Mouse (Mus musculus) midbrain, embryonic 14.5 days (tissue): ENCODE measurements at regions not wholly inside any gene's neighbourhood (a gene's known extent, or its start where the extent isn't known, plus 50 kb on each side); places are given as distances from the start of the nearest gene placed in this dataset.

Experiments used
- ATAC-seq: fragments of 200-750 bp; cut with Nextera tagmentation; 2 replicates; pipeline ENCODE4 v1.8.0; 2017; ENCODE audit warnings: moderate number of reproducible peaks, moderate library complexity; ENCODE audit not compliant: low FRiP score, low TSS enrichment
- DNase-seq: peaks from one replicate; pipeline ENCODE4 v3.0.0-alpha.2; 2015
- H3K27ac ChIP-seq: fragments of 300-500 bp; sonication (generic); replicated peaks from 2 replicates; pipeline ENCODE4 v1.5.1; 2014; ENCODE audit warnings: mild to moderate bottlenecking, low read depth, low read length, moderate library complexity
- H3K27me3 ChIP-seq: fragments of 300-500 bp; sonication (generic); 2 replicates; pipeline ENCODE4 v1.6.1; 2014; ENCODE audit warnings: low read length, control low read depth, mixed read lengths; ENCODE audit not compliant: control insufficient read depth, insufficient read depth
- H3K36me3 ChIP-seq: fragments of 300-500 bp; sonication (generic); 2 replicates; pipeline ENCODE4 v1.6.1; 2014; ENCODE audit warnings: low read length, control low read depth; ENCODE audit not compliant: control insufficient read depth, insufficient read depth
- H3K4me1 ChIP-seq: fragments of 300-500 bp; sonication (generic); 2 replicates; pipeline ENCODE4 v1.6.1; 2014; ENCODE audit warnings: mild to moderate bottlenecking, antibody characterized with exemption, low read length, control low read depth; ENCODE audit not compliant: control insufficient read depth, insufficient read depth
- H3K4me2 ChIP-seq: fragments of 300-500 bp; sonication (generic); 2 replicates; pipeline ENCODE4 v1.6.1; 2014; ENCODE audit warnings: mild to moderate bottlenecking, low read length, moderate library complexity
- H3K4me3 ChIP-seq: fragments of 300-500 bp; sonication (generic); replicated peaks from 2 replicates; pipeline ENCODE4 v1.5.1; 2014; ENCODE audit warnings: low read depth, low read length
- H3K9ac ChIP-seq: fragments of 300-500 bp; sonication (generic); replicated peaks from 2 replicates; pipeline ENCODE4 v1.6.1; 2014; ENCODE audit warnings: mild to moderate bottlenecking, low read length, moderate library complexity
- H3K9me3 ChIP-seq: fragments of 300-500 bp; sonication (generic); 2 replicates; pipeline ENCODE4 v1.6.1; 2016; ENCODE audit warnings: low read length, control low read depth, mixed read lengths; ENCODE audit not compliant: control insufficient read depth
- WGBS: fragments of 180-500 bp; shearing (Covaris S2); extraction: QIAGEN DNeasy Blood & Tissue Kit; methylation state at CpG from one replicate; pipeline ENCODE4 v1.1.7; 2014; 5-methylcytosine and 5-hydroxymethylcytosine counted together

DNA sequence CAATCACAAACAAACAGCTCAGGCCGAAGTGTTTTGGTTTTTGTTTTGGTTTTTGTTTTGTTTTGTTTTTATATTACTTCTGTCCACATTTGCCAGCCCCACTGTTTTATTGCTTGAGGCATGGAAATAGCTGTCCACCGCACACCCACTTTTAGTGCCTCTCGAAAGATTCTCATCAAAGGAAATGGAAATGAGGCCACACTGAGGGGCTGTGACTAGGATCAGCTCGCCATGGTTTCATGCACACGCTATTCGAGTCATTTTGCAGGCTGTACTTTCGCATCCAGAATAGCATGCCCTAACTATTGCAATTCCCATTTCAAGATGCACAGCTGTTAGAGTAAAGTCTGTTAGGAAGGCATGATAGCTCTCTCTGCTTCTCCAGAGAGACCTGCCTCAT, 1543.4 kb upstream of the Tenm3 start:
- H3K4me3 ChIP-seq: no peak overlapping the region
- H3K27me3 ChIP-seq: no peaks in the 10 kb centered on the region
- H3K4me1 ChIP-seq: no peaks in the 10 kb centered on the region
- DNase-seq (peak; percentile 44), ATAC-seq (no peak)
- H3K9me3 ChIP-seq: no peaks in the 10 kb centered on the region
- no peaks in the 10 kb centered on the region for H3K36me3 ChIP-seq
- no peak overlapping the region for H3K27ac ChIP-seq
- H3K9ac ChIP-seq: no peak overlapping the region
- WGBS: 24% methylated on average over 7 of the region's 7 CpGs
- H3K4me2 ChIP-seq: no peak overlapping the region

- DNase-seq (no peak), ATAC-seq (no peak)
- H3K9me3 ChIP-seq: no peaks in the 10 kb centered on the region
- 91% methylated on average over 2 of the region's 2 CpGs for WGBS
- 0 out of 2 replicates have a peak, but pooled peaks cover 3% of the 10 kb centered on the region for H3K4me1 ChIP-seq
- no peak overlapping the region for H3K9ac ChIP-seq
- no peaks in the 10 kb centered on the region for H3K36me3 ChIP-seq
- H3K27me3 ChIP-seq: no peaks in the 10 kb centered on the region
- no peak overlapping the region for H3K27ac ChIP-seq
- no peak overlapping the region for H3K4me2 ChIP-seq
- H3K4me3 ChIP-seq: no peak overlapping the region
Measured at GRCm38 (mm10) chr8:50383697-50384096, 1539.9 kb upstream of the Tenm3 start.

GRCm38 (mm10) chr8:50379745-50380144, 1536.0 kb upstream of the Tenm3 start:
- H3K9me3 ChIP-seq: no peaks in the 10 kb centered on the region
- H3K4me1 ChIP-seq: 0 out of 2 replicates have a peak, but pooled peaks cover 3% of the 10 kb centered on the region
- WGBS: 54% methylated on average over 4 of the region's 4 CpGs
- no peaks in the 10 kb centered on the region for H3K36me3 ChIP-seq
- no peaks in the 10 kb centered on the region for H3K27me3 ChIP-seq
- peak; percentile 66 for DNase-seq
- H3K4me3 ChIP-seq: no peak overlapping the region
- ATAC-seq: no peak; the same call in 1 of the 2 replicates
- H3K27ac ChIP-seq: no peak overlapping the region
- H3K4me2 ChIP-seq: no peak overlapping the region
- H3K9ac ChIP-seq: no peak overlapping the region

DNA sequence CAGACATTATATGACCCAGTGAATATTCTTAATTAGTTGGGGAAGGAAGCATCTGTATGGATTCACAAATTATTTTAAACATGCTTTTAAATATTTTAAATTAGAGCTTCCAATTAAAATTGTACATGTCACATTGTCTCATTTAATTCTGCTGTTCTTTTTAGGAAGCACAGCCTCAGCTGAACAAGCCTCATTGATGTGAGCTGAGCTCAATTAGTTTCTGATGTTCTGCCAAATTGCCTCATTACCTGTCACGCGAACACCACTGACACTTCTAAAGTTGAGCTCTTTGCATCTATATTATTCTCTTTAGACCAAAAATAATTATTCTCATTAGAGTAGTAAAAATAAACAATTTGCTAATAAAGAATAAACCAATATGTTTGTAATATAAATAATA, 1530.0 kb upstream of the Tenm3 start:
- H3K4me2 ChIP-seq: no peak overlapping the region
- H3K9ac ChIP-seq: no peak overlapping the region
- no peaks in the 10 kb centered on the region for H3K9me3 ChIP-seq
- 62% methylated on average over 2 of the region's 2 CpGs for WGBS
- H3K27ac ChIP-seq: no peak overlapping the region
- H3K4me1 ChIP-seq: no peaks in the 10 kb centered on the region
- no peak overlapping the region for H3K4me3 ChIP-seq
- H3K36me3 ChIP-seq: no peaks in the 10 kb centered on the region
- DNase-seq (peak; percentile 48), ATAC-seq (no peak)
- H3K27me3 ChIP-seq: no peaks in the 10 kb centered on the region

GRCm38 (mm10) chr8:50326485-50326884, 1482.7 kb upstream of the Tenm3 start:
- WGBS: 56% methylated on average over 3 of the region's 3 CpGs
- Histone ChIP-seq H3K27me3 (no peaks in the 10 kb centered on the region), H3K36me3 (no peaks in the 10 kb centered on the region), H3K9ac (no peak overlapping the region), H3K4me3 (no peak overlapping the region), H3K9me3 (no peaks in the 10 kb centered on the region), H3K27ac (no peak overlapping the region), H3K4me1 (no peaks in the 10 kb centered on the region), H3K4me2 (no peak overlapping the region)
- ATAC-seq (no peak), DNase-seq (peak; percentile 39)

DNA sequence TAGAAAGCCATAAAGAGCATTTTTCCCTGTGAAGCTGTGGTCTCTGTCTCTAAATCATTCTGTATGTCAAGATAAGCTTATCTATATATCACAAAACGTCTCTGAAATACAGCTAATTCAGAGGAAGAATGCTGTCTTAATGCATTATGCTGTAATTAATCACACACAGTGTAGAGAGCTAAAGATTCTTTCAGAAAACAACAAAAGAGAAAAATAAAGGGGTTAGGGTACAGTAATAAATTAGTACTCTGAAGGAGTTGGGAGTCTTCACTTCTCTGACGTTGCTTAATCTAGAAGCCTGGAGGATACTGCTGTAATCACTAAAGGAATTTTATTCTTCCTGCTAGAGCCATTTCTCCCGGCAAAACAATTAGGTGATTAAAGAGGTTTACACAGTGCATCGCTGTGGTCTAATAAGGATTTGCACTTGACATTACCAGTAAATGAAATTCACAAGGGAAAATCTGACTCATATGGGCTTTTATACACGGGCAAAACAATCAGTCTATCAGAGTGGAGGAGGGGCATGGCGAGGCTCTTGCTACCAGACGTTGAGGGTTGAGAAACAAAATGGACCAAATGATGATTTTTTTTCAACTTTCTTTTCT, 1477.7 kb upstream of the Tenm3 start:
- Histone ChIP-seq H3K36me3 (no peaks in the 10 kb centered on the region), H3K27ac (no peak overlapping the region), H3K4me3 (no peak overlapping the region), H3K4me2 (no peak overlapping the region), H3K9ac (no peak overlapping the region), H3K9me3 (no peaks in the 10 kb centered on the region), H3K27me3 (no peaks in the 10 kb centered on the region), H3K4me1 (no peaks in the 10 kb centered on the region)
- WGBS: 12% methylated on average over 7 of the region's 7 CpGs
- ATAC-seq: no peak
- DNase-seq: peak; percentile 51

GRCm38 (mm10) chr8:50316641-50317040, 1472.9 kb upstream of the Tenm3 start:
- no peaks in the 10 kb centered on the region for H3K9me3 ChIP-seq
- ATAC-seq: no peak
- no peak overlapping the region for H3K27ac ChIP-seq
- H3K27me3 ChIP-seq: no peaks in the 10 kb centered on the region
- H3K9ac ChIP-seq: no peak overlapping the region
- H3K4me2 ChIP-seq: no peak overlapping the region
- no peak overlapping the region for H3K4me3 ChIP-seq
- 52% methylated on average over 1 of the region's 1 CpGs for WGBS
- H3K4me1 ChIP-seq: no peaks in the 10 kb centered on the region
- H3K36me3 ChIP-seq: no peaks in the 10 kb centered on the region
- peak; percentile 54 for DNase-seq

GRCm38 (mm10) chr8:50310308-50310707, 1466.6 kb upstream of the Tenm3 start:
- H3K27ac ChIP-seq: no peak overlapping the region
- WGBS: 27% methylated on average over 3 of the region's 3 CpGs
- H3K9me3 ChIP-seq: no peaks in the 10 kb centered on the region
- H3K4me2 ChIP-seq: no peak overlapping the region
- ATAC-seq: no peak
- H3K4me3 ChIP-seq: no peak overlapping the region
- no peak overlapping the region for H3K9ac ChIP-seq
- H3K36me3 ChIP-seq: no peaks in the 10 kb centered on the region
- H3K27me3 ChIP-seq: no peaks in the 10 kb centered on the region
- DNase-seq: no peak
- no peaks in the 10 kb centered on the region for H3K4me1 ChIP-seq

GRCm38 (mm10) chr8:50300316-50300715, 1456.6 kb upstream of the Tenm3 start:
- Histone ChIP-seq H3K9ac (no peak overlapping the region), H3K27ac (no peak overlapping the region), H3K36me3 (no peaks in the 10 kb centered on the region), H3K4me3 (no peak overlapping the region), H3K9me3 (no peaks in the 10 kb centered on the region), H3K4me1 (peaks cover 4% of the 10 kb centered on the region; the same call in 1 of the 2 replicates), H3K4me2 (no peak overlapping the region), H3K27me3 (peaks cover 4% of the 10 kb centered on the region; the same call in 1 of the 2 replicates)
- 16% methylated on average over 6 of the region's 6 CpGs for WGBS
- DNase-seq: peak; percentile 68
- ATAC-seq: no peak
